Mouse (Mus musculus) liver, embryonic 14.5 days (tissue): ENCODE measurements around the gene Smtn. TPM values are rescaled to one million over a fixed set of nuclear protein-coding genes. Genes with fewer than 3 reads are reported as not detected.
A peak's percentile ranks its signal among the peaks of the same experiment; 100 is the strongest.

Experiments
- ATAC-seq: fragments of 200-750 bp; cut with Nextera tagmentation; 2 replicates; pipeline ENCODE4 v1.8.0; 2017; ENCODE audit warnings: moderate number of reproducible peaks, mild to moderate bottlenecking, moderate library complexity; ENCODE audit not compliant: insufficient read depth
- DNase-seq, 3 experiments: peaks; one replicate each; pipeline ENCODE4 v3.0.0-alpha.2; 2012 to 2013; ENCODE audit warnings: low read depth in 3 of 3, low spot score in 3 of 3
- H3K27ac ChIP-seq: fragments of 300-500 bp; sonication (generic); 2 replicates; pipeline ENCODE4 v1.5.1; 2014; ENCODE audit warnings: moderate library complexity, mild to moderate bottlenecking, control low read depth, inconsistent platforms
- H3K27me3 ChIP-seq: fragments of 300-500 bp; sonication (generic); 2 replicates; pipeline ENCODE4 v1.6.1; 2014; ENCODE audit warnings: mild to moderate bottlenecking, low read length, moderate library complexity; ENCODE audit not compliant: control insufficient read depth, insufficient read depth
- H3K36me3 ChIP-seq: fragments of 300-500 bp; sonication (generic); replicated peaks from 2 replicates; pipeline ENCODE4 v1.6.1; 2014; ENCODE audit warnings: low read depth; ENCODE audit not compliant: control insufficient read depth, insufficient read depth
- H3K4me1 ChIP-seq, 2 experiments: fragments of 200-500 bp in 1 of 2; fragments of 300-500 bp in 1 of 2; sonication (generic) in 1 of 2; replicated peaks; 2 replicates each; pipeline ENCODE4 v1.6.1; 2012 to 2014; ENCODE audit warnings: antibody characterized with exemption in 1 of 2, inconsistent platforms in 1 of 2, low read length in 1 of 2; ENCODE audit not compliant: control insufficient read depth in 2 of 2, insufficient read depth in 2 of 2
- H3K4me2 ChIP-seq: fragments of 300-500 bp; sonication (generic); 2 replicates; pipeline ENCODE4 v1.6.1; 2014; ENCODE audit warnings: low read depth, mild to moderate bottlenecking, control low read depth, moderate library complexity
- H3K4me3 ChIP-seq, 2 experiments: fragments of 200-500 bp in 1 of 2; fragments of 300-500 bp in 1 of 2; sonication (generic) in 1 of 2; 2 replicates each; pipeline ENCODE4 v1.5.1; 2012 to 2014; ENCODE audit warnings: low read depth in 2 of 2, low read length in 2 of 2, mild to moderate bottlenecking in 2 of 2, control low read depth in 1 of 2, inconsistent platforms in 1 of 2, moderate library complexity in 1 of 2; ENCODE audit not compliant: insufficient read depth in 1 of 2
- H3K9ac ChIP-seq: fragments of 300-500 bp; sonication (generic); replicated peaks from 2 replicates; pipeline ENCODE4 v1.6.1; 2014; ENCODE audit warnings: mild to moderate bottlenecking, control low read depth, moderate library complexity
- H3K9me3 ChIP-seq: fragments of 300-500 bp; sonication (generic); 2 replicates; pipeline ENCODE4 v1.6.1; 2016; ENCODE audit warnings: low read length, mixed read lengths; ENCODE audit not compliant: control insufficient read depth
- CTCF ChIP-seq: IDR thresholded peaks from 2 replicates; pipeline ENCODE4 v1.5.1; 2016; ENCODE audit warnings: antibody characterized with exemption, low read depth, control low read depth
- EP300 ChIP-seq: IDR thresholded peaks from 2 replicates; pipeline ENCODE4 v1.6.1; 2016; ENCODE audit warnings: antibody characterized with exemption, low read depth
- WGBS: fragments of 180-500 bp; shearing (Covaris S2); extraction: QIAGEN DNeasy Blood & Tissue Kit; methylation state at CpG from one replicate; pipeline ENCODE4 v1.1.7; 2014; ENCODE audit not compliant: insufficient replicate concordance; 5-methylcytosine and 5-hydroxymethylcytosine counted together
- polyA plus RNA-seq, 2 experiments: library from polyadenylated mRNA; depleted of rRNA in 1 of 2; stranded (reverse) in 1 of 2; unstranded in 1 of 2; fragments of >200 nt; fragmentation: Nextera tagmentation in 1 of 2; extraction: Ambion mirVana in 1 of 2; gene quantifications; 2 replicates each; pipeline versions ENCODE4 v1.2.1 to v1.2.3; 2012 to 2014

Gene Smtn
- polyA plus RNA-seq, 2 experiments, result 4.5 to 7.4 TPM

GRCm38 (mm10) chr11:3529476-3530252 is 10.7 kb downstream of the Smtn start:
- H3K36me3 ChIP-seq, result no peaks in the 10 kb centered on the region
- H3K27me3 ChIP-seq, result no peaks in the 10 kb centered on the region
- no peaks in the 10 kb centered on the region for H3K9me3 ChIP-seq
- no peak overlapping the region for H3K4me3 ChIP-seq
- no peaks in the 10 kb centered on the region for H3K4me1 ChIP-seq
- ATAC-seq (peak; percentile 6; the same call in 1 of the 2 replicates), DNase-seq (no peak)
- TF ChIP-seq EP300 (no peak), CTCF (no peak)
- H3K4me2 ChIP-seq, result no peak overlapping the region
- no peak overlapping the region for H3K9ac ChIP-seq
- 58% methylated on average over 20 of the region's 20 CpGs for WGBS
- no peak overlapping the region for H3K27ac ChIP-seq

GRCm38 (mm10) chr11:3528208-3528607 is 12.2 kb downstream of the Smtn start:
- no peak overlapping the region for H3K27ac ChIP-seq
- H3K4me1 ChIP-seq, result no peaks in the 10 kb centered on the region
- H3K4me3 ChIP-seq, result no peak overlapping the region
- ATAC-seq (no peak), DNase-seq (no peak)
- H3K27me3 ChIP-seq, result no peaks in the 10 kb centered on the region
- no peak for TF ChIP-seq CTCF
- TF ChIP-seq EP300, result no peak
- H3K9me3 ChIP-seq, result no peaks in the 10 kb centered on the region
- H3K4me2 ChIP-seq, result no peak overlapping the region
- WGBS, result 62% methylated on average over 6 of the region's 6 CpGs
- no peaks in the 10 kb centered on the region for H3K36me3 ChIP-seq
- no peak overlapping the region for H3K9ac ChIP-seq

GRCm38 (mm10) chr11:3527766-3528165 is 12.6 kb downstream of the Smtn start:
- H3K27ac ChIP-seq, result no peak overlapping the region

GRCm38 (mm10) chr11:3526979-3527738 is 13.3 kb downstream of the Smtn start:
- H3K9me3 ChIP-seq, result no peaks in the 10 kb centered on the region
- no peak for DNase-seq
- H3K36me3 ChIP-seq, result no peaks in the 10 kb centered on the region
- H3K27ac ChIP-seq, result no peak overlapping the region
- no peaks in the 10 kb centered on the region for H3K4me1 ChIP-seq
- no peak overlapping the region for H3K9ac ChIP-seq
- H3K27me3 ChIP-seq, result no peaks in the 10 kb centered on the region
- no peak overlapping the region for H3K4me2 ChIP-seq
- TF ChIP-seq CTCF (no peak), EP300 (no peak)
- ATAC-seq, result no peak
- 74% methylated on average over 24 of the region's 24 CpGs for WGBS
- H3K4me3 ChIP-seq, result no peak overlapping the region

More at GRCm38 (mm10) chr11:3527766-3528165, 12.6 kb downstream of the Smtn start:
- Histone ChIP-seq H3K9me3 (no peaks in the 10 kb centered on the region), H3K4me2 (no peak overlapping the region), H3K4me1 (no peaks in the 10 kb centered on the region), H3K36me3 (no peaks in the 10 kb centered on the region), H3K4me3 (no peak overlapping the region), H3K9ac (no peak overlapping the region), H3K27me3 (no peaks in the 10 kb centered on the region)
- no peak for ATAC-seq
- TF ChIP-seq EP300, result no peak
- no peak for TF ChIP-seq CTCF
- 67% methylated on average over 8 of the region's 8 CpGs for WGBS
- no peak for DNase-seq

- Histone ChIP-seq H3K9me3 (no peaks in the 10 kb centered on the region), H3K4me2 (no peak overlapping the region), H3K4me1 (no peaks in the 10 kb centered on the region), H3K36me3 (no peaks in the 10 kb centered on the region), H3K9ac (no peak overlapping the region), H3K27ac (no peak overlapping the region), H3K4me3 (no peak overlapping the region), H3K27me3 (no peaks in the 10 kb centered on the region)
- DNase-seq, result no peak
- no peak for TF ChIP-seq EP300
- no peak for TF ChIP-seq CTCF
- ATAC-seq, result no peak
- WGBS, result 80% methylated on average over 9 of the region's 9 CpGs
Measured at GRCm38 (mm10) chr11:3526207-3526606, 14.2 kb downstream of the Smtn start.
